Mouse (Mus musculus): ENCODE measurements at regions not wholly inside any gene's neighbourhood (a gene's known extent, or its start where the extent isn't known, plus 50 kb on each side); places are given as distances from the start of the nearest gene placed in this dataset.

DNA sequence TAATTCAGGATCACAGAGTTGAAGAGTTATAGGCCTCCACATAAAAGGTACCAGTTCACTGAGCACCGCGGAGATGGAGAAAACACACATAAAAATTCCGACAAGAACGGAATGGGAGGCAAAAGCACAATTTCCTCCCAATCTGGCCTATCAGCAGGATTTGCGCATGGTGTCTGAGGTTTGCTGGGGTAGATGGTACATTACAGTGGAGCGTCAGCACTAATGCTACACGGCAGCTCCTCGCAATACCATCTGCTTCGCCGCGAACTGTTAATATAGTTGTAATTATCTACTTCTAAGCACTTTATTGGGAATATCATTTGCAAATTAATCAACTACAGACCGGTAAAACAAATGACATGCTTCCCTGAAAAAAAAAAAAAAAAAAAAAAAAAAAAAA, 304.2 kb upstream of the Ppargc1a start:
- dilution Hi-C loops (cut with MboI; ENCODE audit: extremely low pct_ligation_motif_present, extremely low pct_unique_long_range_greater_than_20kb, low sequenced_read_pairs): no loop called here

DNA sequence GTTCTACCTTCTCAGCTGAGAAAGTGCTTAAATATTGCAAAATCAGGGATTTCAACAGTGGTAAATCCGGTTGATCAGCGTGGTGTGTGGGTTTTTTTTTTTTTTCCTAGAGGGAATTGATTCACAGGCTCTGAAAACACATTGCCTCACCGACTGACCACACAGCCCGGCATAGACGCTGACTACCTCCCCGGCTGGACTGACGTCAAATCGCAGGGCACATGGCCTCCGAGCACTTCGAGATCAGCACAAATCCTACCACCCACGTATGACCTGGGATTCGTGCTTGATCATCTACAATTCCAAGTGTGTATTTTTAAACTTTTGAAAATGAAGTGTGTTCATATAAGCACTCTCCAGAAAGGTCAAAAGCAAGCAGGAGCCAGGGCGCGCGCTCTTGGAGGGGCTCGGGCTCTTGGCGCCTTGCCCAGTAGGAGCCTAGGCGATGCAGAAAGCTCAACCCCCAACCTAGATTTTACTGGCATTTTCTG, 300.7 kb upstream of the Ppargc1a start:
- DNase-seq (ENCODE audit: extremely low read depth): no peak
- Histone ChIP-seq H3K79me2 (replicated peaks; ENCODE audit: control insufficient read depth, extremely low read depth, insufficient read depth, poor library complexity, severe bottlenecking) (no peaks in the 10 kb centered on the region), H3K4me3 (replicated peaks in 1 of 3; ENCODE audit: low read depth in 2 of 3, low read length in 2 of 3, poor library complexity in 1 of 3) (no peak overlapping the region), H3K4me2 (ENCODE audit: insufficient read depth, low read depth, poor library complexity, severe bottlenecking) (no peak overlapping the region), H3K36me3 (replicated peaks in 1 of 2; ENCODE audit: control insufficient read depth in 1 of 2, insufficient read depth in 1 of 2, low read length in 1 of 2) (no peaks in the 10 kb centered on the region), H3K27ac (ENCODE audit: insufficient read depth, low read depth) (no peak overlapping the region), H3K27me3 (replicated peaks) (no peaks in the 10 kb centered on the region), H3K4me1 (ENCODE audit: control insufficient read depth in 1 of 2, insufficient read depth in 2 of 2) (no peaks in the 10 kb centered on the region), H3K9me3 (replicated peaks; ENCODE audit: low read length) (no peaks in the 10 kb centered on the region), H3K9ac (ENCODE audit: insufficient read depth, low read depth) (no peak overlapping the region)
- TF ChIP-seq HCFC1 (IDR thresholded peaks at IDR 0.05; ENCODE audit: low read depth, low read length) (no peak), SMC3 (IDR thresholded peaks at IDR 0.05; ENCODE audit: low read depth, low read length) (no peak), USF1 (IDR thresholded peaks at IDR 0.05; ENCODE audit: low read depth, low read length) (no peak), ELF1 (IDR thresholded peaks at IDR 0.05; ENCODE audit: low read depth, low read length) (no peak), NRF1 (IDR thresholded peaks at IDR 0.05; ENCODE audit: low read depth, low read length) (no peak), ETS1 (conservative IDR thresholded peaks at IDR 0.05; ENCODE audit: low read depth, low read length) (no peak), TCF12 (IDR thresholded peaks at IDR 0.05; ENCODE audit: low read depth, low read length) (no peak), ZMIZ1 (IDR thresholded peaks at IDR 0.05; ENCODE audit: low read depth, low read length) (no peak), MEF2A (IDR thresholded peaks at IDR 0.05; ENCODE audit: borderline replicate concordance, low read depth, low read length) (no peak), POLR2AphosphoS2 (IDR thresholded peaks at IDR 0.05; ENCODE audit: low read depth, low read length) (no peak), TBP (conservative IDR thresholded peaks at IDR 0.05; ENCODE audit: low read depth, low read length) (no peak), E2F4 (IDR thresholded peaks at IDR 0.05; ENCODE audit: insufficient replicate concordance, low read depth, low read length) (no peak), CTCF (conservative IDR thresholded peaks at IDR 0.05 in 1 of 2, IDR thresholded peaks at IDR 0.05 in 1 of 2; ENCODE audit: low read depth in 2 of 2, low read length in 2 of 2) (no peak), NELFE (IDR thresholded peaks at IDR 0.05; ENCODE audit: low read depth, low read length) (no peak), MAX (IDR thresholded peaks at IDR 0.05; ENCODE audit: low read length) (no peak), POLR2A (IDR thresholded peaks at IDR 0.05; ENCODE audit: low read depth, low read length) (no peak)
- in situ Hi-C loops (cut with MboI; ENCODE audit: low pct_ligation_motif_present, low pct_unique_long_range_greater_than_20kb, low sequenced_read_pairs) (no loop called here), dilution Hi-C loops (cut with MboI; ENCODE audit: extremely low pct_ligation_motif_present, extremely low pct_unique_long_range_greater_than_20kb, low sequenced_read_pairs) (no loop called here)

More for the DNA sequence above, 304.2 kb upstream of the Ppargc1a start:
- no peaks in the 10 kb centered on the region for H3K9me3 ChIP-seq (replicated peaks; ENCODE audit: low read length)
- H3K79me2 ChIP-seq (replicated peaks; ENCODE audit: control insufficient read depth, extremely low read depth, insufficient read depth, poor library complexity, severe bottlenecking): no peaks in the 10 kb centered on the region
- H3K4me3 ChIP-seq (replicated peaks in 1 of 3; ENCODE audit: low read depth in 2 of 3, low read length in 2 of 3, poor library complexity in 1 of 3): no peak overlapping the region
- in situ Hi-C loops (cut with MboI; ENCODE audit: low pct_ligation_motif_present, low pct_unique_long_range_greater_than_20kb, low sequenced_read_pairs): no loop called here
- DNase-seq (ENCODE audit: extremely low read depth): no peak
- H3K4me1 ChIP-seq (ENCODE audit: control insufficient read depth in 1 of 2, insufficient read depth in 2 of 2): no peaks in the 10 kb centered on the region
- H3K27me3 ChIP-seq (replicated peaks): no peaks in the 10 kb centered on the region
- TF ChIP-seq ELF1 (IDR thresholded peaks at IDR 0.05; ENCODE audit: low read depth, low read length): no peak
- TF ChIP-seq USF2 (conservative IDR thresholded peaks at IDR 0.05; ENCODE audit: low read depth, low read length): no peak
- no peak for TF ChIP-seq ZC3H11A (IDR thresholded peaks at IDR 0.05; ENCODE audit: low read depth, low read length)
- no peak overlapping the region for H3K4me2 ChIP-seq (ENCODE audit: insufficient read depth, low read depth, poor library complexity, severe bottlenecking)
- no peak overlapping the region for H3K27ac ChIP-seq (ENCODE audit: insufficient read depth, low read depth)
- H3K36me3 ChIP-seq (replicated peaks in 1 of 2; ENCODE audit: control insufficient read depth in 1 of 2, insufficient read depth in 1 of 2, low read length in 1 of 2): no peaks in the 10 kb centered on the region
- H3K9ac ChIP-seq (ENCODE audit: insufficient read depth, low read depth): no peak overlapping the region
